Mouse (Mus musculus): ENCODE results near the gene Mmp19.

DNA sequence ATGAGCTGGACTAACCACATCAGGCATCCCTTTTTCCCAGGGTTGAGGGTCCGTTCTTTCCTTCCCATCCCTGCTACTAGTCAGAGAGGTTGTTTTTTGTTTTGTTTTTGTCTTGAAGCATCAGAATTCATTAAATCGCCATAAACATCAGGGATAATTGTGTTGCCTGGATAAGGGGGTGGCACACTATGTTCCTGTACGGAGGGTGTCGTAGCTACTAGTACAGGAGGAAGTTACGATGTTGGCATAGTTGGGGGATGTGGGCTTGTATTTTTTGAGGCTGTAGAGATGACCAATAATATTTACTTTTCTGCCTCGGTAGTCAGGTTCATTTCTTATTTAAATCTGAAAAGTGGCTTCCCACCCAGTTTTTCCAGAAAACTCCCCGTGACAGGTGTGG is 47.5 kb upstream of the Mmp19 start:
- TF ChIP-seq GATA1 (IDR thresholded peaks at IDR 0.05; ENCODE audit: low read length) (no peak), TAL1 (IDR thresholded peaks at IDR 0.05; ENCODE audit: low read length) (no peak)

Data from erythroblast, embryonic 14.5 days (primary cell).